Mouse (Mus musculus) liver, postnatal 0 days (tissue): ENCODE results near the gene Tspan18.

Source experiments
- CTCF ChIP-seq: sonication (generic); IDR thresholded peaks from 2 replicates; pipeline ENCODE4 v1.5.1; 2016; ENCODE audit warnings: antibody characterized with exemption, low read depth
- EP300 ChIP-seq: IDR thresholded peaks from 2 replicates; pipeline ENCODE4 v1.6.1; 2016; ENCODE audit warnings: antibody characterized with exemption, low read depth, mild to moderate bottlenecking

DNA sequence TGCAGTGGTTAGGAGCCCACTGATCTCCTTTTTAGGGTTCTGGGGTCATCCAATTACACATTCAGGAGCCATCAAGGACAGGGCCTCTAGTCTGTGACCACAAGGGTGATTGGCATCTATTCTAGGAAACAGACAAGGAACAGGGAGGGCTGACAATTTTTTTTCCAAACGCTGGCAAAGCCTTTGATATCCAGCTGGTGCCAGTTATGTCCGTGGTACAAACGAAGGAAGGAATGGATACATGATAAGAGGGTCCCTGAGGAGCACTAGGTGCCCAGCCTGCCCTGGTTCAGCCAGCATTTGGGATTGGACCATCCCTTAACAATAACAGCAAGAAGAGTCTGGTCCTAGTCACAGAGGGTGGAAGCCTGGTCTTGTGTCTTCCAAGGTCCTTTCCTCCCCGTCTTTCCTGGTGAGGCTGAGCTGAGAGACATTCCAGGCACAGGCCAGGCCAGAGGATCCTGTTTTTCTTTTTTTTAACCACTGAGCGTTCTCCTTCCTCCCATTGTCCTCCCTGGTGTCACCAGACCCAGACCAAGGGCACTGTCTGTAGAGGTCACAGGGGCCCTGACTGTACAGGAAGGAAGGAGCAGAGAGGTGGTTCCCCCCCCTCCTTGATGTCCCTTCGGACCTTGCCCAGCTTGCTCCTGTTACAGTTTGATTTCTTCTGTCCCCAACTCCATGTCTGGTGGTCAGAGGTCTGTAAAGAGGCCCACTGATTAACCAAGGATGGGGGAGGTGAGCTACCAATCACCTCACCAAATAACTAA lies 72.6 kb downstream of the Tspan18 start:
- no peak for TF ChIP-seq CTCF
- TF ChIP-seq EP300, result no peak
